Mouse (Mus musculus): ENCODE data around the gene Rbm19. TPM values are rescaled to one million over a fixed set of nuclear protein-coding genes. Genes with fewer than 3 reads are reported as not detected.
A peak's percentile ranks its signal among the peaks of the same experiment; 100 is the strongest.

Gene Rbm19
- total and polyA plus RNA-seq, 3 experiments = 66.3 to 74.3 TPM; not detected in 1

DNA sequence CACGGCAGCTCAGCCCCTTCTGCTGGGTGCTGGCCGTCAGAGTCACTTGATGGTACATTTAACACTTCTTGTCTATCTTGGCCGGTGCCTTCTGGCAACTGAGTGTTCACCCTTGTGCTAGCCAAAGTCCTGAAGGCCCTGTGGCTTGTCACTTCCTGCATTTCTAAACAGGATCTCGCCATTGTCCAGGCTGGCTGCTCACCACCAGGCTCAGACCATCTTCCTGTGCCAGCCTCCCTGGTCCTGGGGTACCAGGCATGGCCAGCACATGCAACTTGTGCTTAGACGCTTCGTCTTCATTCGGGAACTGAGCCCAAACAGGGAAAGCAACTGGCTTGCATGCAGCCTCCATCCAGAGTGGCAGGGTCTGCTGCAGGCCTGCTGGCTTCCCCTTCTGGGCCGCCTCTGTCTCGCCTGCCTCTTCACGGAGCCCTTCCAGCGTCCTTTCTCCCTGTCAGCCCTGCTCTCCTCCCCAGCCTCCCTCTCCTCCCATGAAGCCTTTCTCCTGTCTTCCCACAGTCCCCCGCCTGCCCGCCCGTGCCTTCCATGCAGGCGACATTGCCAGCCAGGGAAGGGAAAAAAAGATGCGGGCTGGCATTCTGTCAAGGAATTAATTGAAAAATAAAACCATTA lies 78.2 kb downstream of the Rbm19 start:
- no peaks in the 10 kb centered on the region for H3K9me3 ChIP-seq (replicated peaks; ENCODE audit: insufficient read depth, low read length)
- no peak overlapping the region for H3K27ac ChIP-seq (ENCODE audit: control insufficient read depth, low read depth, low read length)
- H3K4me1 ChIP-seq (ENCODE audit: control insufficient read depth in 1 of 2, insufficient read depth in 2 of 2, low read length in 2 of 2) = no peaks in the 10 kb centered on the region
- TF ChIP-seq MYB (IDR thresholded peaks at IDR 0.05; ENCODE audit: low read depth, low read length) (no peak), ZKSCAN1 (IDR thresholded peaks at IDR 0.05; ENCODE audit: low read depth, low read length) (no peak), ELF1 (IDR thresholded peaks at IDR 0.05; ENCODE audit: low read depth, low read length) (no peak), SMC3 (IDR thresholded peaks at IDR 0.05; ENCODE audit: low read depth, low read length) (no peak), POLR2AphosphoS2 (IDR thresholded peaks at IDR 0.05; ENCODE audit: low read length) (no peak), JUND (IDR thresholded peaks at IDR 0.05; ENCODE audit: low read depth, low read length) (no peak), CHD2 (IDR thresholded peaks at IDR 0.05; ENCODE audit: low read length) (no peak), GABPA (IDR thresholded peaks at IDR 0.05; ENCODE audit: low read depth, low read length) (no peak), UBTF (IDR thresholded peaks at IDR 0.05; ENCODE audit: borderline replicate concordance, insufficient read depth, low read depth, low read length) (no peak), NRF1 (IDR thresholded peaks at IDR 0.05; ENCODE audit: insufficient read depth, low read depth, low read length, poor library complexity, severe bottlenecking) (no peak), ZMIZ1 (IDR thresholded peaks at IDR 0.05; ENCODE audit: low read depth, low read length) (no peak), MXI1 (IDR thresholded peaks at IDR 0.05; ENCODE audit: low read depth, low read length) (no peak), RCOR1 (IDR thresholded peaks at IDR 0.05; ENCODE audit: low read depth, low read length) (no peak), ZNF384 (IDR thresholded peaks at IDR 0.05; ENCODE audit: low read depth, low read length) (no peak), MAX (IDR thresholded peaks at IDR 0.05; ENCODE audit: low read length) (no peak), MAZ (IDR thresholded peaks at IDR 0.05; ENCODE audit: low read depth, low read length) (no peak), USF1 (IDR thresholded peaks at IDR 0.05; ENCODE audit: low read depth, low read length) (no peak), POLR2A (IDR thresholded peaks at IDR 0.05; ENCODE audit: control insufficient read depth in 1 of 2, insufficient read depth in 1 of 2, low read depth in 1 of 2, low read length in 2 of 2, poor library complexity in 1 of 2) (no peak), MYC (IDR thresholded peaks at IDR 0.05; ENCODE audit: low read depth, low read length) (no peak)
- no peak for DNase-seq (ENCODE audit: low read depth, low spot score)
- no peaks in the 10 kb centered on the region; a peak in 2 of 4 replicates for H3K36me3 ChIP-seq (ENCODE audit: control insufficient read depth in 1 of 2, insufficient read depth in 2 of 2, low read length in 2 of 2)
- no peak overlapping the region for H3K9ac ChIP-seq (ENCODE audit: control insufficient read depth, low read depth, low read length, poor library complexity, severe bottlenecking)
- no peak overlapping the region for H3K4me3 ChIP-seq (ENCODE audit: control insufficient read depth in 1 of 2, insufficient read depth in 1 of 2, low read depth in 2 of 2, low read length in 2 of 2)
- no peaks in the 10 kb centered on the region for H3K27me3 ChIP-seq (ENCODE audit: control insufficient read depth in 1 of 2, insufficient read depth in 2 of 2, low read length in 2 of 2)
- no peaks in the 10 kb centered on the region for H3K79me2 ChIP-seq (ENCODE audit: control insufficient read depth, insufficient read depth, low read length, poor library complexity)

DNA sequence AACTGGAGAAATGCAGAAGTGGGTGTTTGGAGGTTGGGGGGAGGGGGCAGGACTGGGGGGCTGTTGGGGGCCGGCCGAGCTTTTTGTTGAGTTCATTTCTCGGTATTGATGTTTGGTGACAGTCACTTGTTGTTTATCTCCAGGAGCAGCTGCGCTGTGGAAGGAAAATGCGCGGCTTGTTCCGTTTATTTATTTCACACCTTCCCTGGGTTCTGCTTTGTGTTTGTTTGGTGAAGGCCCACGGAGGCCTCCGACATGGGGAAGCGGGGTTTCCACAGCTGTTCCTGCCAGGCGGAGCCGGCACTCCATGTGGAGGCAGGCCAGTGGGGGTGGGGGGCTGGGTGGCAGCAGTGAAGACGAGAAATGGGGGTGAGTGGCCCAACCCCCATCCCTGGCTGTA lies 78.7 kb downstream of the Rbm19 start:
- Histone ChIP-seq H3K9me3 (replicated peaks; ENCODE audit: insufficient read depth, low read length) (no peaks in the 10 kb centered on the region), H3K27ac (ENCODE audit: control insufficient read depth, low read depth, low read length) (no peak overlapping the region), H3K4me1 (ENCODE audit: control insufficient read depth in 1 of 2, insufficient read depth in 2 of 2, low read length in 2 of 2) (no peaks in the 10 kb centered on the region), H3K9ac (ENCODE audit: control insufficient read depth, low read depth, low read length, poor library complexity, severe bottlenecking) (no peak overlapping the region), H3K27me3 (ENCODE audit: control insufficient read depth in 1 of 2, insufficient read depth in 2 of 2, low read length in 2 of 2) (no peaks in the 10 kb centered on the region), H3K79me2 (ENCODE audit: control insufficient read depth, insufficient read depth, low read length, poor library complexity) (no peaks in the 10 kb centered on the region), H3K36me3 (ENCODE audit: control insufficient read depth in 1 of 2, insufficient read depth in 2 of 2, low read length in 2 of 2) (no peaks in the 10 kb centered on the region; a peak in 2 of 4 replicates), H3K4me3 (ENCODE audit: control insufficient read depth in 1 of 2, insufficient read depth in 1 of 2, low read depth in 2 of 2, low read length in 2 of 2) (no peak overlapping the region)
- TF ChIP-seq TAL1 (IDR thresholded peaks at IDR 0.05; ENCODE audit: low read length) (peak; percentile 20; the same call in 1 of the 2 replicates), POLR2AphosphoS2 (IDR thresholded peaks at IDR 0.05; ENCODE audit: low read length) (no peak), RAD21 (IDR thresholded peaks at IDR 0.05; ENCODE audit: low read depth, low read length) (no peak), JUND (IDR thresholded peaks at IDR 0.05; ENCODE audit: low read depth, low read length) (no peak)
- DNase-seq (ENCODE audit: low read depth, low spot score) = no peak
